Mouse (Mus musculus): ENCODE results near the gene Rpl3l. TPM values are rescaled to one million over a fixed set of nuclear protein-coding genes. Genes with fewer than 3 reads are reported as not detected.

Gene Rpl3l
- polyA plus RNA-seq, 1 experiment from 2014 or later: not detected

DNA sequence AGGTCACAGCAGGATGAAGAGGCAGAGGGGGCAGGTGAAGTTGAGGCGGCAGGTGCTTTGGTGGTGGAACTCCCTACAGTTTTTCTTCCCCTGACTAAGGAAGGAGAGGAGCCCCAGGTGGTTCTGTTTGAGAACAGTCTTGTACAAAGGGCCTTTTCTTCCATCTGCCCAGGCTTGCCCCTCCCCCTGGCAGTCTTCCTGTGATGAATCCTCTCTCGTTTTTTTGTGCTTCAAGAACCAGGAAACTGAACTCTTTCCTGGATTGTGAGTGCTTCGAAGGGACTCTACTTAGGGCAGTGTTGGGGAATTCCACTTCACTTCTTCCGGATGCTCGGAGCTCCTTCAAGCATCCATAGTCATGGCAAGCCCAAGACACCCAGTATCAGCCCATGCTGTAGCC lies 29.6 kb upstream of the Rpl3l start:
- Histone ChIP-seq H3K9me3 (replicated peaks; ENCODE audit: control insufficient read depth, low read length, poor library complexity, severe bottlenecking) (no peaks in the 10 kb centered on the region), H3K27me3 (ENCODE audit: control insufficient read depth, insufficient read depth, low read depth, low read length) (no peaks in the 10 kb centered on the region), H3K9ac (ENCODE audit: low read depth, low read length) (0 out of 2 replicates have a peak overlapping the region, but pooled peaks have one; percentile 14), H3K4me3 (ENCODE audit: low read depth, low read length) (no peak overlapping the region), H3K36me3 (ENCODE audit: control insufficient read depth, insufficient read depth, low read length) (peaks cover 19% of the 10 kb centered on the region), H3K4me2 (ENCODE audit: low read length) (no peak overlapping the region), H3K4me1 (ENCODE audit: control insufficient read depth, insufficient read depth, low read length) (peaks cover 17% of the 10 kb centered on the region), H3K27ac (ENCODE audit: low read length) (no peak overlapping the region)
- ATAC-seq: no peak
- 17% methylated on average over 5 of the region's 5 CpGs for WGBS

DNA sequence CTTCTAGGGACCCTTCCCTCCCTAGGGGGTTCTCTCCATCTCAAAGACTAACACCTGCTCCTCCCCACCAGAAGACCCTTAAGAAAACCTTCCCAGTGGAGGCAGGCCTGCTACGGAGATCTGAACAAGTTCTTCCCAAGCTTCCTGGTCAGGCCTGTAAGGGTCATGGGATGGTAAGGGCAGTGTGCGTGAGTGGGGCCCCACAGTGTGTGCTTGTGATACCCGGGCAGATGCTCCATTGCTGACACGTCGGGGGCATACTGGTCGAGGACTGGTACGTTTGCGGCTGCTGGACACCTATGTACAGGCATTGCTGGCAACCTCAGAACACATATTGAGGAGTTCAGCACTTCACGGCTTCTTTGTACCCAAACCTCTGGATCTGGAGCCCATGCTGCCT lies 28.9 kb upstream of the Rpl3l start:
- WGBS: 75% methylated on average over 9 of the region's 9 CpGs
- Histone ChIP-seq H3K27me3 (ENCODE audit: control insufficient read depth, insufficient read depth, low read depth, low read length) (no peaks in the 10 kb centered on the region), H3K4me2 (ENCODE audit: low read length) (no peak overlapping the region), H3K9me3 (replicated peaks; ENCODE audit: control insufficient read depth, low read length, poor library complexity, severe bottlenecking) (no peaks in the 10 kb centered on the region), H3K27ac (ENCODE audit: low read length) (no peak overlapping the region), H3K9ac (ENCODE audit: low read depth, low read length) (no peak overlapping the region), H3K36me3 (ENCODE audit: control insufficient read depth, insufficient read depth, low read length) (peaks cover 20% of the 10 kb centered on the region), H3K4me3 (ENCODE audit: low read depth, low read length) (no peak overlapping the region), H3K4me1 (ENCODE audit: control insufficient read depth, insufficient read depth, low read length) (peaks cover 17% of the 10 kb centered on the region)
- ATAC-seq: no peak

- Histone ChIP-seq H3K4me1 (ENCODE audit: control insufficient read depth, insufficient read depth, low read length) (peaks cover 17% of the 10 kb centered on the region), H3K9ac (ENCODE audit: low read depth, low read length) (no peak overlapping the region), H3K4me3 (ENCODE audit: low read depth, low read length) (no peak overlapping the region), H3K27ac (ENCODE audit: low read length) (no peak overlapping the region), H3K27me3 (ENCODE audit: control insufficient read depth, insufficient read depth, low read depth, low read length) (no peaks in the 10 kb centered on the region), H3K36me3 (ENCODE audit: control insufficient read depth, insufficient read depth, low read length) (peaks cover 27% of the 10 kb centered on the region), H3K4me2 (ENCODE audit: low read length) (no peak overlapping the region), H3K9me3 (replicated peaks; ENCODE audit: control insufficient read depth, low read length, poor library complexity, severe bottlenecking) (no peaks in the 10 kb centered on the region)
- WGBS: 85% methylated on average over 2 of the region's 2 CpGs
- no peak for ATAC-seq
Observed at GRCm38 (mm10) chr17:24699473-24699872, 28.1 kb upstream of the Rpl3l start.

DNA sequence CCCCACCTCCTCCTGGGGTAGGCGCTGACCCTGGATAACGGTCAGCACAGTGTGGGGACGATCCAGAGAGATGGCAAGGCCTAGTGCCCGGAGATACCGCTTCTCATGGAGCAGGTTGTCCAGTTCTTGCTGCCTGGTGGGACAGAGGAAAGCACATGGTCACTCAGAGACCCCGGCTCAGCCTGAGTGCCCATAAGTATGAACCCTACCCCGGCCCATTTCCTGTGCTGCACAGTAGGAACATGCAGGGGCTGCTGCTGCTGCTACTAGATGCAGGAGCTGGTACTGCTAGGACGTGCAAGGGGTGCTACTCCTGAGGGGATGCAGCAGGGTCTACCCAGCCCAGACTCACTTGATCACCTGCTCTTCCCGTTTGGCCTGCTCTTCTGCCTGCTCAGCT lies 26.4 kb upstream of the Rpl3l start:
- no peaks in the 10 kb centered on the region for H3K27me3 ChIP-seq (ENCODE audit: control insufficient read depth, insufficient read depth, low read depth, low read length)
- no peak for ATAC-seq
- H3K4me1 ChIP-seq (ENCODE audit: control insufficient read depth, insufficient read depth, low read length): peaks cover 9% of the 10 kb centered on the region
- H3K9me3 ChIP-seq (replicated peaks; ENCODE audit: control insufficient read depth, low read length, poor library complexity, severe bottlenecking): no peaks in the 10 kb centered on the region
- no peak overlapping the region for H3K27ac ChIP-seq (ENCODE audit: low read length)
- WGBS: 92% methylated on average over 9 of the region's 9 CpGs
- H3K4me2 ChIP-seq (ENCODE audit: low read length): no peak overlapping the region
- no peak overlapping the region for H3K9ac ChIP-seq (ENCODE audit: low read depth, low read length)
- no peak overlapping the region for H3K4me3 ChIP-seq (ENCODE audit: low read depth, low read length)
- peaks cover 33% of the 10 kb centered on the region for H3K36me3 ChIP-seq (ENCODE audit: control insufficient read depth, insufficient read depth, low read length)

DNA sequence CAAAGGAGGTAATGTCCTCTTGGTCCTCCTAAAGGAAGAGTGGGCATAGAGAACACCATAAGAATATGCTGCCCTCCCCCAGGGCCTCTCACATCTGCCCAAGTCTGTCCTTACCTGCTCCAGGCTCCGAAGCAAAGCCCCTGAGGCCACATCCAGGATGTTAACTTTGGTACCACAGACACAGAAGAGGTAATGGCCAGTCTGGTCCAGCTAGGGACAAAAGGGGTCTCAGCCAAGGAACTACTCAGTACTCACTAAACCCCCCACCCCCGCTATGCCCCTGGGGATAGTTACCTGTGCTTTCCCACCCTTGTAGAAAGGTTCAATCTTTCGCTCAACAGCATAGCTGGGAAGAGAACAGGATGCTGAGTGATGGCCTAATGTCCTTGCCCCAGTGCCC lies 21.8 kb upstream of the Rpl3l start:
- Histone ChIP-seq H3K27ac (ENCODE audit: low read length) (no peak overlapping the region), H3K9me3 (replicated peaks; ENCODE audit: control insufficient read depth, low read length, poor library complexity, severe bottlenecking) (no peaks in the 10 kb centered on the region), H3K27me3 (ENCODE audit: control insufficient read depth, insufficient read depth, low read depth, low read length) (no peaks in the 10 kb centered on the region), H3K4me3 (ENCODE audit: low read depth, low read length) (no peak overlapping the region), H3K36me3 (ENCODE audit: control insufficient read depth, insufficient read depth, low read length) (peaks cover 27% of the 10 kb centered on the region), H3K4me2 (ENCODE audit: low read length) (no peak overlapping the region), H3K9ac (ENCODE audit: low read depth, low read length) (no peak overlapping the region), H3K4me1 (ENCODE audit: control insufficient read depth, insufficient read depth, low read length) (peaks cover 10% of the 10 kb centered on the region)
- no peak for ATAC-seq
- WGBS: 93% methylated on average over 3 of the region's 3 CpGs

GRCm38 (mm10) chr17:24706982-24707800 lies 20.4 kb upstream of the Rpl3l start, which contains the start of gene Tbl3:
Gene Tbl3 (minus strand): TSS chr17:24707660.
- peak within 1 kb of the TSS; percentile 80 for H3K9ac ChIP-seq (ENCODE audit: low read depth, low read length)
- no peaks in the 10 kb centered on the region for H3K27me3 ChIP-seq (ENCODE audit: control insufficient read depth, insufficient read depth, low read depth, low read length)
- WGBS: 4% methylated on average over 32 of the region's 32 CpGs
- ATAC-seq: peak; percentile 89
- H3K4me1 ChIP-seq (ENCODE audit: control insufficient read depth, insufficient read depth, low read length): peaks cover 10% of the 10 kb centered on the region
- peak within 1 kb of the TSS; percentile 76 for H3K27ac ChIP-seq (ENCODE audit: low read length)
- H3K4me2 ChIP-seq (ENCODE audit: low read length): peak within 1 kb of the TSS; percentile 89
- no peaks in the 10 kb centered on the region for H3K9me3 ChIP-seq (replicated peaks; ENCODE audit: control insufficient read depth, low read length, poor library complexity, severe bottlenecking)
- H3K36me3 ChIP-seq (ENCODE audit: control insufficient read depth, insufficient read depth, low read length): peaks cover 17% of the 10 kb centered on the region
- H3K4me3 ChIP-seq (ENCODE audit: low read depth, low read length): peak within 1 kb of the TSS; percentile 81

DNA sequence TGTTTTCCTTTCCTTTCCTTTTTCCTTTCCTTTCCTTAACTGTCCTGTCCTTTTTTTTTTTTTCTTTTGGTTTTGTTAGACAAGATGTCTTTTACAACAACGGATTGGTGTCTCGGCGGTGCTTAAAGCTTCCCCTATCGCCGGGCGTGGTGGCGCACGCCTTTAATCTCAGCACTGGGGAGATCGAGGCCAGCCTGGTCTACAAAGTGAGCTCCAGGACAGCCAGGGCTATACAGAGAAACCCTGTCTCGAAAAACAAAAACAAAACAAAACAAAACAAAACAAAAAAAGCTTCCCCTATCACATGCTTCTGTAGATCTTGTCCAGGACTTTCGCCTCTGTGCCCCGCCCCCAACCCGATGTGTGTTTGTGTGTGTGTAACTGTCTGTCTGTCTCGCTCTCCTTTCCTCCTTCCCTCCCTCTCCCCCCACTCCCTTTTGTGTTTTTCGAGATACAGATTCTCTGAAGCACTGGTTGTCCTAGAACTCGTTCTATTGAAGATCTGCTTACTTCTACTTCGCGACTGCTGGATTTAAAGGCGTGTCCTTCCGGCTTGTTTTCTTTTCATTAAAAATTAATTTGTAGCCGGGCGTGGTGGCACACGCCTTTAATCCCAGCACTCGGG lies 19.7 kb upstream of the Rpl3l start:
- ATAC-seq: 0 out of 2 replicates have a peak, but pooled peaks have one; percentile 41
- WGBS: 7% methylated on average over 24 of the region's 24 CpGs
- Histone ChIP-seq H3K4me2 (ENCODE audit: low read length) (peak overlapping the region; percentile 89), H3K36me3 (ENCODE audit: control insufficient read depth, insufficient read depth, low read length) (peaks cover 15% of the 10 kb centered on the region), H3K4me1 (ENCODE audit: control insufficient read depth, insufficient read depth, low read length) (peaks cover 10% of the 10 kb centered on the region), H3K27me3 (ENCODE audit: control insufficient read depth, insufficient read depth, low read depth, low read length) (no peaks in the 10 kb centered on the region), H3K27ac (ENCODE audit: low read length) (peak overlapping the region; percentile 76), H3K4me3 (ENCODE audit: low read depth, low read length) (peak overlapping the region; percentile 81), H3K9me3 (replicated peaks; ENCODE audit: control insufficient read depth, low read length, poor library complexity, severe bottlenecking) (no peaks in the 10 kb centered on the region), H3K9ac (ENCODE audit: low read depth, low read length) (peak overlapping the region; percentile 80)

DNA sequence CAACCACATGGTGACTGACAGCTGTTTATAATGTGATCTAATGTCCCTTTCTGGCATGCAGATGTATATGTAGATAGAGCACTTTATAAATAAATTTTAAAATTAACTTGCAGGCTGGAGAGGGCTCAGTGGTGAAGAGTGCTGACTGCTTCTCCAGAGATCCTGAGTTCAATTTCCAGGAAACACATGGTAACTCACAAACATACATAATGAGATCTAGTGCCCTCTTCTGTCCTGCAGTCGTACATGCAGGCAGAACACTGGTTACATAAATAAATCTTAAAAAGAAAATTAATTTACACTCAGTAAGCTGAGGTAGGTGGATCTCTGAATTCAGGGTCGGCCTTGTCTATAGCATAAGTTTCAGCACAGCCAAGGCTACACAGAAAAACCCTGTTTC lies 19.0 kb upstream of the Rpl3l start:
- Histone ChIP-seq H3K36me3 (ENCODE audit: control insufficient read depth, insufficient read depth, low read length) (peaks cover 12% of the 10 kb centered on the region), H3K4me2 (ENCODE audit: low read length) (no peak overlapping the region), H3K9ac (ENCODE audit: low read depth, low read length) (no peak overlapping the region), H3K4me1 (ENCODE audit: control insufficient read depth, insufficient read depth, low read length) (peaks cover 10% of the 10 kb centered on the region), H3K27me3 (ENCODE audit: control insufficient read depth, insufficient read depth, low read depth, low read length) (no peaks in the 10 kb centered on the region), H3K9me3 (replicated peaks; ENCODE audit: control insufficient read depth, low read length, poor library complexity, severe bottlenecking) (no peaks in the 10 kb centered on the region), H3K4me3 (ENCODE audit: low read depth, low read length) (no peak overlapping the region), H3K27ac (ENCODE audit: low read length) (no peak overlapping the region)
- ATAC-seq: no peak
- WGBS: 30% methylated on average over 2 of the region's 2 CpGs

GRCm38 (mm10) chr17:24715556-24715955 lies 12.1 kb upstream of the Rpl3l start:
- H3K4me3 ChIP-seq (ENCODE audit: low read depth, low read length): no peak overlapping the region
- no peak overlapping the region for H3K9ac ChIP-seq (ENCODE audit: low read depth, low read length)
- no peak overlapping the region for H3K27ac ChIP-seq (ENCODE audit: low read length)
- no peaks in the 10 kb centered on the region for H3K9me3 ChIP-seq (replicated peaks; ENCODE audit: control insufficient read depth, low read length, poor library complexity, severe bottlenecking)
- no peak overlapping the region for H3K4me2 ChIP-seq (ENCODE audit: low read length)
- no peaks in the 10 kb centered on the region for H3K27me3 ChIP-seq (ENCODE audit: control insufficient read depth, insufficient read depth, low read depth, low read length)
- peaks cover 4% of the 10 kb centered on the region; the same call in 1 of the 2 replicates for H3K4me1 ChIP-seq (ENCODE audit: control insufficient read depth, insufficient read depth, low read length)
- ATAC-seq: no peak
- 19% methylated on average over 6 of the region's 6 CpGs for WGBS
- H3K36me3 ChIP-seq (ENCODE audit: control insufficient read depth, insufficient read depth, low read length): no peaks in the 10 kb centered on the region; the same call in 1 of the 2 replicates
